Mouse (Mus musculus): ENCODE measurements around the gene Rln1.

DNA sequence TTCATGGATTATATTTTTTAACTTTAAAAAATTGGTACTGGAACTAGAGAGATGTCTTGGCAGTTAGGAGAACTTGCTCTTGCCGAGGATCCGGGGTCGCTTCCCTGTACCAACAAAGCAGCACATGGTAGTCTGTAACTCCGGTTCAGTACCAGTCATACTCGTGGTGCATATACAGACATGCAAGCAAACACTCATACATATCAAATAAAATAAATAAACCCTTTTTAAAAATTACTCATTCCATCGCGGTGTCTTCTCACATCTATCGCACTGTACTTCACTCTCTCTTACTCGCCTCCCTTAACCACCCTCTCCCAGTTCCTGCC, 8.7 kb downstream of the Rln1 start:
- TF ChIP-seq POLR2A (IDR thresholded peaks at IDR 0.05; ENCODE audit: borderline replicate concordance, insufficient read depth, low read length), result no peak
- TF ChIP-seq CTCF (IDR thresholded peaks at IDR 0.05; ENCODE audit: borderline replicate concordance, insufficient read depth, low read depth, low read length), result no peak
